Mouse (Mus musculus): ENCODE data around the gene Mtfmt. TPM values are rescaled to one million over a fixed set of nuclear protein-coding genes. Genes with fewer than 3 reads are reported as not detected.

Gene Mtfmt
- 15.5 and 17.3 TPM in 2 replicates for total RNA-seq (2017)

DNA sequence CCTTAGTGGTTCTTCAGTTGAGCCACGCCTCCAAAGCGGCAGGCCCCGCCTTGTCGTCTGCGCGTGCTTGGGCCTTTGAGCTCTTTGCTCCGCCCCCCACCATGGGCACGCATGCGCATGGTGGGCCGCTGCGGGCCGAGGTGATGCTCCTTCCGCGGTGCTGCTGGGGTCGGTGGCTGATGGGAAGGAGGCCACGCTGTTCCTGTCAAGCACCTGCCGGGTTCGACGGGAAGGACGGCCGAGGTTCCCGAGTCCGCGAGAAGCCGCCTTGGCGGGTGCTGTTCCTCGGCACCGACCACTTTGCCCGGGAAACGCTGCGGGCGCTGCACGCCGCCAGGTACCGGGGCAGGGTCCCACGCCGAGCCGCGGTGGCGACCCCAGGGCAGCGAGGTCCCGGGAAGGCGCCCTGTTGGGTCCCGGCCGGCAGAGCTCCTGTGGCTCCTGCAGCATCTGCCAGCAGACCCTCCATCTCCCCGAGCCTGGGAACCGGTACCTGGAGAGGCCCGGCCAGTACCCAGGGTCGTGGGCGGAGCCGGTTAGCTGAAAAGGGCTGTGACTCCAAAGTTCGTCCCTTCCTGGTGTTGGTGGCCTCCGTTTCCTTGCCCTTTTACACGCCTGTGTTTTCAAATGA is at the start of gene Mtfmt:
Gene Mtfmt, plus strand, starts transcription at position 112 of the 631 bp plus-strand sequence.
- ATAC-seq (ENCODE audit: extremely low read depth, insufficient number of reproducible peaks, low FRiP score, poor library complexity, severe bottlenecking) = peak; percentile 89

DNA sequence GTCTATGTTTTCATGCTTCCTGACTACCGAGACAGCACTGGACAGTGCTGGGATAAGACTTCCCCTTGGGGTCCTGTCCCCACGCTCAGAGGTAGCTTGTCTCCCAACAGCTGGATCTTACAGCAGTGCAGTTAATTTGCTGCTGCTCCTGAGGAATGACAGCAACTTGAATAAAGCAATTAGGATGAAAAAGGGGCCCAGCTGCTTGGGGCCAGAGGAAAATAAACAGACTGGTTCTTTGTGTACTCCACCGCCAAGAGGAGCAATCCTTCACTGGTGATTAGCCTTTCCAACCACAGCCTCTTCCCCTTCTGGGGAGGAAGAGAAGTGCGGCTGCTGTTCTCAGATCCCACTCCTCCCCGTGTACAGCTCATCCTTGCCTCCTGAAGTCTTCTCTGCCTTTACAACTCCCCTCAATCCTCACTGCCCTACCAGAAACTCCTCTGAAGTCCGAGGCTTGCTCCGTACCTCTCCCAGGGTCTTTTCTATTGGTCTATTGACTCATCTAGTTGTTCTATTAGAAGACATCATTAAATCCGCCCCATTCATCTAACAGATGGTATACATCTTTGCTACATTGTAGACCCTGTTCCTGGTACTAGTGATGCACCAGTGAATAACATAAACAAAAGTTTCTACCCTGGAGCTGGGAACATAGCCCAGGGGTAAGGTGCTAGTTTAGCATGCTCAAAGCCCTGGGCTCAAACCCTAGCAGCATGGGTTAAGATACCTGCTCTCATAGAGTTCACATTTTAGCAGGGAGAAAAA is 49.0 kb upstream of the Mtfmt start:
- no peak for ATAC-seq (ENCODE audit: extremely low read depth, insufficient number of reproducible peaks, low FRiP score, poor library complexity, severe bottlenecking)

DNA sequence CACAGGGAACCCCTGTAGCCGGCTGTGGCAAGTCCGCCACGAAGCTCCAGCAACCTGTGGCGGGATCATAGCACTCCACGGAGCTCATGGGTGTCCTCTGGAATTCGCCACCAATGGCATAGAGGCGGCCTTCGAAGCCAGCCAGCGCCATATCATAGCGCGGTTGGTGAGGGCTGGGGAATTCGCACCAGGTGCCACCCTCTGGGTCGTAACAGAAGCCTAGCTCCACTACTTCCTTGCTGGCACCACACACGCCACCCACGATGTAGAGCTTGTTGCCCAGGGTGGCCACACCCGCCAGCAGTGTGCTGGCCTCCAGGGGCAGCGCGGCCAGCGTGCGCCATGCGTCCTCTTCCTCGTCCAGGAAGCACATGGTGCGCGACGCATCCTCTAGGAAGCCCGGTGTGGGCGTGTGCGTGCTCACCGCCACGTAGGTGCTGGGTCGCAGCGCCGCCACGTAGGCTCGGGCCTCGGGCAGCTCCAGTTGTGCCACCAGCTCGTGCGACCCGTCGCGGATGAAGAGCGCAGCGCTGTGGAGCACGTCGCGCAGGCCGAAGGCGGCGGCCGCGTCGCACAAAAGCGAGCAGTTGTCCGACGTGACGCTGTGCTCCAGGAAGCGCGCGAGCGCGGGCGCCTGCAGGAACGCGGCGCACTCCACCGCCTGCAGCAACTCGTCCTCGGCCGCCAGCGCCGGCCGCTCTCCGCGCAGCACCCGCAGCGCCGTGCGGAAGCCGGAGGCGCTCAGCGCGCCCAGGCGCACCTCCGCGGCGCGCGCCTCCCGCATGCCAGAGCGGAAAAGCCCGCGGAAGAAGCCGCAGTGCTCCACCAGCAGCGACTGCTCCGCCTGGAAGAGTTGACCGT is 44.6 kb upstream of the Mtfmt start:
- no peak for ATAC-seq (ENCODE audit: extremely low read depth, insufficient number of reproducible peaks, low FRiP score, poor library complexity, severe bottlenecking)

- ATAC-seq (ENCODE audit: extremely low read depth, insufficient number of reproducible peaks, low FRiP score, poor library complexity, severe bottlenecking) = no peak
These were observed 44.0 kb upstream of the Mtfmt start, which contains the start of gene Kbtbd13 for GRCm38 (mm10) chr9:65391613-65391964. Kbtbd13 (minus strand) TSS chr9:65391652.

DNA sequence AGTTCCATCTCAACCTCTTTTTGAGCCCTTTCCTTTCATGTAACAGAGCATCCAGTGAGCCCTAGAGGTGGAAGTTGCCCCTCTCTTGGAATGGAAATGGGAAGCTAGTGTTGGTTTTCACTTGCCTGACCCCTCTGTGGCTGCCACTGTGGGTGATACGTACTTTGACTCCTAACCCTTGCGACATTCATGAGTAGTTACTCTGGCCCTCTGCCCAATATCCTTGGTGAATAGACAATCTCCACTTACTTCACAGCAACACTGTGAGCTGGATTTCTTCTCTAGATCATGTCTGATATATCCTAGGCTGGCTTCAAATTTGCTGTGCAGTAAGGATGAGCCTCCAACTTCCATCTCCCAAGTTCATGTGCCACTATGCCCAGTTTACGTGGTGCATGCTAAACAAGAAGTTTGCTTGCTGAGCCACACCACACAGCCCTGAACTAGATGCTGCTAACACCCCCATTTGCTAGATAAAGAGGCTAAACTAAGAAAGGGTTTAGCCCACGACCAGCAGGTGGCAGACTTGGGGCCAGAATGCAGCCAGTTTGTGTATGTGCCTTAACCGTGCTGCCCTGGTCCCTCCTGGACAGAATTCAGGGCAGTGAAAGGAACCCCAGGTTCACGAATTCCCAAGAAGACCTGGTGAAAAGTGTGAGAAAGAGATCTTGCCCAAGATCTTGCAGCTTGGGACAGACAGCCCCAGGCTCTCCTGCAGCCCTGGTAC is 42.8 kb upstream of the Mtfmt start:
- ATAC-seq (ENCODE audit: extremely low read depth, insufficient number of reproducible peaks, low FRiP score, poor library complexity, severe bottlenecking) = peak; percentile 30; the same call in 1 of the 2 replicates

- no peak for ATAC-seq (ENCODE audit: extremely low read depth, insufficient number of reproducible peaks, low FRiP score, poor library complexity, severe bottlenecking)
These were observed 42.0 kb upstream of the Mtfmt start for GRCm38 (mm10) chr9:65393606-65394005.

GRCm38 (mm10) chr9:65394360-65394759 is 41.2 kb upstream of the Mtfmt start:
- no peak for ATAC-seq (ENCODE audit: extremely low read depth, insufficient number of reproducible peaks, low FRiP score, poor library complexity, severe bottlenecking)

GRCm38 (mm10) chr9:65398279-65398678 is 37.3 kb upstream of the Mtfmt start, which contains the start of gene Rasl12:
Rasl12 (plus strand) TSS chr9:65398506.
- no peak for ATAC-seq (ENCODE audit: extremely low read depth, insufficient number of reproducible peaks, low FRiP score, poor library complexity, severe bottlenecking)

GRCm38 (mm10) chr9:65399934-65400333 is 35.6 kb upstream of the Mtfmt start:
- no peak for ATAC-seq (ENCODE audit: extremely low read depth, insufficient number of reproducible peaks, low FRiP score, poor library complexity, severe bottlenecking)

GRCm38 (mm10) chr9:65404331-65405183 is 31.0 kb upstream of the Mtfmt start:
- ATAC-seq (ENCODE audit: extremely low read depth, insufficient number of reproducible peaks, low FRiP score, poor library complexity, severe bottlenecking) = no peak

GRCm38 (mm10) chr9:65405184-65405449 is 30.5 kb upstream of the Mtfmt start:
- no peak for ATAC-seq (ENCODE audit: extremely low read depth, insufficient number of reproducible peaks, low FRiP score, poor library complexity, severe bottlenecking)

DNA sequence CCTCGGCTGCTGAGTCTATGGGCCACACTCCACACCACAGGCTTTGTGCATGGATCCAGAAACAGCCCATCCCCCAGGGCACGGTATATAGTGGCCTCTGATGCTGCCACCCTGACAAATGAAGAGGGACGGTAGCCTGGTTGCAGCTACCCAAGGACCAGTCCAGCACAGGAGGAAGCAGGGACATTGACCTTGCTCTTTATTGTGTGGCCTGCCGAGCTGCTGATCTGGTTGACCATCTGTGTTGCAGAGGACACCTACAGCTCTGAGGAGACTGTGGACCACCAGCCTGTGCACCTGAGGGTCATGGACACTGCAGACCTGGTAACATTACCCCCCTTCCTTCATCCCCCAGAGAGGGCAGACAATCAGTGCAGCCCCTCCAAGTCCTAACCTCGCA is 28.3 kb upstream of the Mtfmt start:
- ATAC-seq (ENCODE audit: extremely low read depth, insufficient number of reproducible peaks, low FRiP score, poor library complexity, severe bottlenecking) = no peak

DNA sequence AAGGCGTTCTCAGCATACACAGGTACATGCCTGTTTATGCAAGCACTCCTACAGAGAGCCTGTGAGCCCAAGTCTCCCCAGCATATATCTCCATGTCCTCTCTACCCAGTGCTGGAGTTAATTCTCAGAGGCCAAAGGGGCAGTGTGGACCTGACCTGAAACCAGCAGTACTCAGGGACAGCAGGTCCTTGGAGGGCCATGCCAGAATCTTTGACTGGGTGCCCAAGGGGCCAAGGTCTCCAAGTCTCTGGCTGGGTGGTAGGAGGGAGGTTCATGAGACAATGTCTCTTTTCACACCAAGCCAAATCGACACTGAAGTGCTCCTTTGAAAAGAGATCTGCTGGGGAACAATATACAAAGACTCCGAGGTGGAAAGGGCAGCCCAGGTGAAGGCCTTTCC is 27.7 kb upstream of the Mtfmt start:
- ATAC-seq (ENCODE audit: extremely low read depth, insufficient number of reproducible peaks, low FRiP score, poor library complexity, severe bottlenecking) = no peak

DNA sequence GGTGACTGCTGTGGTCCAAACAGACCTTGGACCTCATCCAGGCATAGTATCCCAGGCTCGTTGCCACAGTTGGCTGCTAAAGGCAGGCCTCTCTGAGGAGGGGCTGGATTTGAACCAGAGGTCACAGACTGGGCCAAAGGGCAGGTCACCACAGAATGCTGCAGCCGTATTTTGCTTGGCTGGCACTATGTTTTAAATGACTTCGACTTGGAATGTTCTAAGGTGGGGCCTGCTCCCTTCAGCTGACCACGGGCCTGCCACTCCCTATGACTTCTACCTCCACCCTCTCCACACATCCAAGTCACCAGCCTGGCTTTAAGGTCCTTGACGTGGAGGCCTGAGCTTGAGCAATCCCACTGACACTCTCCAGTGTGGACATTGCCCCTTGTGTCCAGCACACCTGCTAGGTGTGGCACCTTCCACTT is 26.7 kb upstream of the Mtfmt start:
- ATAC-seq (ENCODE audit: extremely low read depth, insufficient number of reproducible peaks, low FRiP score, poor library complexity, severe bottlenecking) = no peak

DNA sequence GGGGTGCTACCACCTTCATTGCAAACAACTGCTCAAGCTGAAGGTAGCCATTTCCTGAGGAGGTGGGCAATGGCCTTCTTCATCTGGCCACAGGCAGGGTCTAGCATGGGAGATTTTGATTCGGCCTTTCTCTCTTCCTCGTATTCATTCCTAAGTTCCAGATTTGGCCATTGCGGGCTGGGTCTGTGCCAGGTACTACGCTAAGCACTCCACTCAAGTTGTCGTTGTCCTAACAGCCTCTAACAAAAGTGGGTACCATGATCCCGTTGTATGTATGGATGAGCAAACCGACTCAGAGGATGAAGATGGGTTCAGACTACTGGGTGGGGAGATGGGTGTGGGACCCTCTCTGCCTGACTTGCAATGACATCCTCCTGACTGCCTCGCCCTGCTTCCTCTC is 25.2 kb upstream of the Mtfmt start:
- ATAC-seq (ENCODE audit: extremely low read depth, insufficient number of reproducible peaks, low FRiP score, poor library complexity, severe bottlenecking) = no peak

- no peak for ATAC-seq (ENCODE audit: extremely low read depth, insufficient number of reproducible peaks, low FRiP score, poor library complexity, severe bottlenecking)
These were observed 24.3 kb upstream of the Mtfmt start for GRCm38 (mm10) chr9:65411326-65411725.

GRCm38 (mm10) chr9:65417738-65418137 is 17.8 kb upstream of the Mtfmt start:
- no peak for ATAC-seq (ENCODE audit: extremely low read depth, insufficient number of reproducible peaks, low FRiP score, poor library complexity, severe bottlenecking)

DNA sequence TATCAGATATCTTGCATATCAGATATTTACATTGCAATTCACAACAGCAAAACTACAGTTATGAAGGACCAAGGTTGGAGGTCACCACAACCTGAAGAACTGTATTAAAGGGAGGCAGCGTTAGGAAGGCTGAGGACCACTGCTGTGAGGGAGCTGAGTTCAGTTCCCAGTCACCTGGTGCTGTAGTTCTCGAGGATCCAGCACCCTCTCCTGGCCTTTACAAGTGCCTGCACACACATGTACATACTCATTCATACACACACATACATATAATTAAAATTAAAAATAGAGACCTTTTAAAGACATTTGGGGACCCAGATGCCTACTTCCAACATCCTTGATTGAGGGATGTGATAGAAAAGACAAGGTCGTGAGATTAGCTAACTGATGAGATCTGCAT is 15.9 kb upstream of the Mtfmt start:
- no peak for ATAC-seq (ENCODE audit: extremely low read depth, insufficient number of reproducible peaks, low FRiP score, poor library complexity, severe bottlenecking)
